Mouse (Mus musculus): Measurements from ENCODE around the gene Atp5d. TPM values are rescaled to one million over a fixed set of nuclear protein-coding genes. Genes with fewer than 3 reads are reported as not detected.

Atp5d gene
- total RNA-seq, 2 experiments from 2014 or later, result 982 to 996 TPM

GRCm38 (mm10) chr10:80116927-80117691 lies 21.3 kb upstream of the Atp5d start:
- peak; percentile 79 for DNase-seq

GRCm38 (mm10) chr10:80117736-80118135 lies 20.7 kb upstream of the Atp5d start:
- no peak for DNase-seq

- DNase-seq, result peak; percentile 52
Observed at GRCm38 (mm10) chr10:80118552-80118951, 19.9 kb upstream of the Atp5d start.

GRCm38 (mm10) chr10:80120146-80120545 lies 18.3 kb upstream of the Atp5d start:
- DNase-seq, result no peak

- DNase-seq, result no peak
Observed at GRCm38 (mm10) chr10:80121639-80122038, 16.8 kb upstream of the Atp5d start.

GRCm38 (mm10) chr10:80123932-80124562 lies 14.4 kb upstream of the Atp5d start:
- DNase-seq, result no peak

GRCm38 (mm10) chr10:80127920-80128319 lies 10.5 kb upstream of the Atp5d start:
- DNase-seq, result no peak

- no peak for DNase-seq
Observed at GRCm38 (mm10) chr10:80129846-80130245, 8.6 kb upstream of the Atp5d start.

- no peak for DNase-seq
Observed at GRCm38 (mm10) chr10:80130403-80131031, 7.9 kb upstream of the Atp5d start.

GRCm38 (mm10) chr10:80131316-80131951 lies 7.0 kb upstream of the Atp5d start:
- peak; percentile 78 for DNase-seq

GRCm38 (mm10) chr10:80131952-80132350 lies 6.5 kb upstream of the Atp5d start:
- DNase-seq, result no peak

GRCm38 (mm10) chr10:80133226-80133849 lies 5.1 kb upstream of the Atp5d start:
- no peak for DNase-seq

GRCm38 (mm10) chr10:80134421-80134820 lies 4.0 kb upstream of the Atp5d start:
- peak; percentile 62 for DNase-seq

- DNase-seq, result no peak
Observed at GRCm38 (mm10) chr10:80135161-80135560, 3.3 kb upstream of the Atp5d start.

- no peak for DNase-seq
Observed at GRCm38 (mm10) chr10:80135641-80136040, 2.8 kb upstream of the Atp5d start.

- no peak for DNase-seq
Observed at GRCm38 (mm10) chr10:80136179-80136951, 2.1 kb upstream of the Atp5d start.

GRCm38 (mm10) chr10:80136952-80137625 lies 1.3 kb upstream of the Atp5d start:
- peak; percentile 58 for DNase-seq

- peak; percentile 38 for DNase-seq
Observed at GRCm38 (mm10) chr10:80137626-80138552, 543 bp upstream of the Atp5d start.

- DNase-seq, result no peak
Observed at GRCm38 (mm10) chr10:80139439-80139775, 975 bp downstream of the Atp5d start.
